Mouse (Mus musculus) olfactory bulb, adult 2 months (tissue): ENCODE results near the gene Lyg2.

ENCODE experiments used
- CTCF ChIP-seq: fragments of 200-500 bp; IDR thresholded peaks from 2 replicates; pipeline ENCODE4 v1.5.1; 2012; ENCODE audit warnings: low read depth, mild to moderate bottlenecking, low read length, moderate library complexity; ENCODE audit not compliant: insufficient read depth
- POLR2A ChIP-seq: fragments of 200-500 bp; IDR thresholded peaks from 2 replicates; pipeline ENCODE4 v1.6.1; 2012; ENCODE audit warnings: mild to moderate bottlenecking, low read depth, low read length, moderate library complexity; ENCODE audit not compliant: insufficient read depth

DNA sequence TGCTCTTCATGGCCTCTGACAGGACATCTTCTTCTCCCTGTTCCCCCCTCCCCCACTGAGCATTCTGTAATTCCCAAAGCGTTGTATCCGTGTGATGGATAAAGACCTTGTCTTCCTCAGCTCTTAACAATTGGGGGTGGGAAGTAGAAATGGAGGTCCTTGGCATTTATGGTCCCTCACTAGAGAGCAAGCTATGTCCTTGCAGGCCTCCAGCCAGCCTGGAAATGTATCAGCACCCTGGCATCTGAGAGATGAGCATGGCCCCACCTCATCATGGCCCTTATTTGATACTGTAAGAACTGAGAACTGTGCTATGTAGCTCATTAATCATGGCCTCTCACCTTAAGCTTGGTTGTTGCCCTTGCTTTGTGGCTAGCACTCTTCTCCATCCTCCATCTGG lies 39.0 kb upstream of the Lyg2 start:
- TF ChIP-seq CTCF, result no peak
- TF ChIP-seq POLR2A, result no peak
